Mouse (Mus musculus) heart, adult 2 months (tissue): ENCODE data around the gene Sgpp2. TPM values are rescaled to one million over a fixed set of nuclear protein-coding genes. Genes with fewer than 3 reads are reported as not detected.

Experiments
- DNase-seq, 2 experiments: peaks; one replicate each; pipeline ENCODE4 v3.0.0; 2021
- H3K27ac ChIP-seq: fragments of 200-600 bp; 2 replicates; pipeline ENCODE4 v1.8.1; 2022
- H3K27me3 ChIP-seq: fragments of 200-500 bp; 2 replicates; pipeline ENCODE4 v1.6.1; 2012; ENCODE audit warnings: mild to moderate bottlenecking, low read length, inconsistent platforms, mixed read lengths; ENCODE audit not compliant: control insufficient read depth, insufficient read depth
- H3K36me3 ChIP-seq: fragments of 200-500 bp; 2 replicates; pipeline ENCODE4 v1.6.1; 2012; ENCODE audit warnings: low read length, inconsistent platforms; ENCODE audit not compliant: control insufficient read depth, insufficient read depth
- H3K4me1 ChIP-seq: fragments of 200-500 bp; 2 replicates; pipeline ENCODE4 v1.6.1; 2011; ENCODE audit warnings: low read length; ENCODE audit not compliant: control insufficient read depth, insufficient read depth
- H3K4me3 ChIP-seq: fragments of 200-600 bp; 2 replicates; pipeline ENCODE4 v1.8.1; 2022
- H3K79me2 ChIP-seq: fragments of 200-500 bp; replicated peaks from 2 replicates; pipeline ENCODE4 v1.6.1; 2012; ENCODE audit warnings: mild to moderate bottlenecking, inconsistent platforms, low read length, moderate library complexity, mixed read lengths; ENCODE audit not compliant: control insufficient read depth, insufficient read depth
- H3K9ac ChIP-seq: fragments of 200-500 bp; 2 replicates; pipeline ENCODE4 v1.6.1; 2012; ENCODE audit warnings: low read depth, mild to moderate bottlenecking, control low read depth, inconsistent platforms, low read length, mixed read lengths
- CTCF ChIP-seq: fragments of 200-600 bp; IDR thresholded peaks from 2 replicates; pipeline ENCODE4 v1.8.1; 2022; ENCODE audit warnings: antibody characterized with exemption, mild to moderate bottlenecking, moderate library complexity
- EP300 ChIP-seq: fragments of 200-500 bp; IDR thresholded peaks from 2 replicates; pipeline ENCODE4 v1.6.1; 2011; ENCODE audit warnings: low read depth, low read length, control low read depth; ENCODE audit not compliant: insufficient read depth
- POLR2A ChIP-seq: fragments of 200-500 bp; IDR thresholded peaks from 2 replicates; pipeline ENCODE4 v1.6.1; 2011; ENCODE audit warnings: mild to moderate bottlenecking, low read depth, low read length, control low read depth; ENCODE audit not compliant: insufficient read depth
- WGBS: fragments of 180-500 bp; shearing (Covaris S2); methylation state at CpG from one replicate; pipeline ENCODE4 v1.1.7; 2018; 5-methylcytosine and 5-hydroxymethylcytosine counted together
- intact Hi-C: fragments of 180-260 bp; cut with DNase I; formaldehyde crosslinking; loops from one replicate; pipeline ENCODE4 v1.15.1; 2025
- polyA plus RNA-seq: library from polyadenylated mRNA; depleted of rRNA; stranded (reverse); fragments of >200 nt; gene quantifications from 2 replicates; pipeline ENCODE4 v1.2.3, GENCODE M21; 2012
- total RNA-seq, 2 experiments: library from RNA; stranded (reverse); gene quantifications; 2 replicates each; pipeline ENCODE4 v1.2.3; 2021

The Sgpp2 gene
- total and polyA plus RNA-seq, 3 experiments: 0.09 to 0.31 TPM; not detected in 1

DNA sequence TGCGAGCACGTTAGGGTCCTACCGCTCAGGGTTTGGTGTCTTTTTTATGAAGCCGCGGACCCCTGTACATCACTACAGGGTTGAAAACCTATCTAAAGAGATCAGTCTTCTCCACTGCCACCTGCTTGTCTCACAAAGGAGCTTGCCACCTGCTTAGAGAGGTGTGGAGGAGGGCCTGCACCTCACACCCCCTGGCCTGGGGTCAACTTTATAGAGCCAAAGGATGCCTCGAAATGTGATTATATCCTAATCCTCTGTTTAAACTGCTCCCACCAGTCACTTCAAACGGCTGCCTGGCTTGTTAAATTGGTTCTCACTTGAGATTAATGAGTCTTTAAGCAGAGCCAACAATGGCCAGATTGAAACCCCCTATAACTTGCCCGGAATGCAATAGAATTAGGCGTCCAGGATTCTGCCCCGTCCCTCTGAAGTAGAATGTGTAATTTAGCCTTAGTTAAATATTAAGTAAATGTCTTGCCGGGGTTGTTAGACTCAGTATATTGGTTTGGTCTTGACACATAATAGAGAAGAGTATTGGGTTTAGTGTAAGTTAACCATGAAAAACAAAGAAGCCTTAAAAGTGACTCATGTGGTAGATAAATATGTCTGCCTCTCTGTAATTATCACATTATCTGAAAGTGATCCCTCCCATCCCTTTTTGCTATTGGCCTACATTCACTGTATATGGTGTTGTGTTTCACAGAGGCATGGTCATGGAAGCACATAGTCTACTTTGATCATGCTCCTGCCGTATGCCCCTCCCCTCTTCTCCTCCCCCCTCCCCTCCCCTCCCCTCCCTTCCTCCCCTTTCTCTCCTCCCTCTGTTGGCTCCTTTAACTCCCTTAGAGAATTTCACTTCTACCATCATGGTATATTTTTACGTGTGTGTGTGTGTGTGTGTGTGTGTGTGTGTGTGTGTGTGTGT is 54.1 kb downstream of the Sgpp2 start:
- 87% methylated on average over 13 of the region's 13 CpGs for WGBS
- H3K4me1 ChIP-seq: no peaks in the 10 kb centered on the region
- H3K9ac ChIP-seq: no peak overlapping the region
- H3K36me3 ChIP-seq: no peaks in the 10 kb centered on the region
- TF ChIP-seq CTCF: no peak
- no peak for TF ChIP-seq EP300
- TF ChIP-seq POLR2A: no peak
- H3K27me3 ChIP-seq: no peaks in the 10 kb centered on the region
- no peak overlapping the region for H3K4me3 ChIP-seq
- DNase-seq: no peak
- intact Hi-C loops: no loop called here
- H3K27ac ChIP-seq: no peak overlapping the region
- no peaks in the 10 kb centered on the region for H3K79me2 ChIP-seq

DNA sequence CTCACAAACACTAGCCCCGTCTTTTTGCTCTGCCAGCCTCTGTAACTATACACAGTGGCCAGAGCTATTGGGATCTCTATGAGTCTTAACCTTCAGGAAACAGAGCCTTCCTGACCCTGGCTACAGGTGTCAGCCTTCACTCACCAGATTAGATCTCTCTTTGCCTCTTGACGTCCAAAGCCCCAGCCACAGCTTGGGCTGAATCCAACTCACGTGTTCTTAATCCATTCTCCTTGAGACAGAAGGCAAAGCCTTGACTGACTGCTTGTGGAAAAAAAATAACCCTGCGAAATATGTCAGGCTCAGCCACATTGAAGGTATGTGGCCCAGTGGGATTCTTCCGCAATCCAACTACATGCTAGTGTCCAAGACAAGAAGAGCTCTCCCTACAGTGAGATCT is 57.7 kb downstream of the Sgpp2 start:
- WGBS: 50% methylated on average over 5 of the region's 5 CpGs
- no peaks in the 10 kb centered on the region for H3K27me3 ChIP-seq
- H3K27ac ChIP-seq: no peak overlapping the region
- H3K4me3 ChIP-seq: no peak overlapping the region
- H3K79me2 ChIP-seq: no peaks in the 10 kb centered on the region
- H3K36me3 ChIP-seq: no peaks in the 10 kb centered on the region
- H3K9ac ChIP-seq: no peak overlapping the region
- DNase-seq: no peak
- no peak for TF ChIP-seq POLR2A
- TF ChIP-seq EP300: no peak
- TF ChIP-seq CTCF: no peak
- H3K4me1 ChIP-seq: no peaks in the 10 kb centered on the region
- intact Hi-C loops: no loop called here

DNA sequence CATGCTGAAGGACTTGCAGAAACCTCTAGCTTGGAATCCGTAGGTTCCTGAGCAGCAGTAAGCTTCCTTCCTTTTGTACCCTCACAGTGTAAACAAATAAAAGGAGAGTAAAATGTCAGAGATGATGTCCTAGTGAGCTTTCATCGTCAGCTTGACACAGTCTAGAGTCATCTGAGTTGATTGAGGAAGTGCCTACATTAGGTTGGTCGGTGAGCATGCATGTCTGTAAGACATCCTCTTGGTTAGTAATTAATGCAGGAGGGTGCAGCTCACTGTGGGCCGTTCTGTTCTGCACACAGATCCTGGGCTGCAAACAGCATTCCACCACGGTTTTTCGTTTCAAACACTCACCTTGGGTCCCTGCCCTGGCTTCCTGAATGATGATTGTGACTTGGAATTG is 60.0 kb downstream of the Sgpp2 start:
- H3K79me2 ChIP-seq: no peaks in the 10 kb centered on the region
- H3K36me3 ChIP-seq: no peaks in the 10 kb centered on the region
- no peaks in the 10 kb centered on the region for H3K4me1 ChIP-seq
- no peak for DNase-seq
- H3K27ac ChIP-seq: no peak overlapping the region
- intact Hi-C loops: no loop called here
- TF ChIP-seq POLR2A: no peak
- TF ChIP-seq CTCF: no peak
- TF ChIP-seq EP300: no peak
- H3K4me3 ChIP-seq: no peak overlapping the region
- no peaks in the 10 kb centered on the region for H3K27me3 ChIP-seq
- H3K9ac ChIP-seq: no peak overlapping the region
- 56% methylated on average over 6 of the region's 6 CpGs for WGBS

DNA sequence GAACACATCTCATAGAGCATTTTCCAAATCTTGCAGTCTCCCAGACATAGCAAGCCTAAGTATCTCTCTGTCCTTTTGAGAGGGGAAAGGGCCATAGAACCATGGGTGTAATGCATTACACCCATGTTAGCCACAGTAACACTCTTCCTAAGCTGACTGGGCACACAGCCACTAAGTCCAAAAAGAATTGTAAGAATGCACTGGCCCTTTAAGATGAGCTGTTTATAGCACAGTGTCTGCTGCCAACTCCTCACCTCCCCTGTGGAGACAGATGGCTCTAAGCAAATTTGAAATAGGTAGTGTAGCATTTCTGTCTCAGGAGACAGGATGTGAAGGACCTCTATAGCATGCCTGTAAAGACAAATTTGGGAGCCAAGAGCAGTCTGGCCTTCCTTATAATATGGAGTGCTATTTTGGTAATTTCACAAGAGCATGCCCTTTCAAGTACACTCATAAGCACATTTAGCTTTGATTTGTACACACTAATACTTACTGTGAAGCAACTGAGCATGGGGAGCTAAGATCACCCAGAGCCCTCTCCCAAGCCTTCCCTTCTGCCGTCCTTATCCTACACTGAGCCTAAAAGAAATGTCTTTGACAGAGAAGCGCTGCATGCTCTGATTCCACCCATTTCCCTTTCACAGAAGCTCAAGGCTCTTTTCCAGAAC is 61.6 kb downstream of the Sgpp2 start:
- no peak overlapping the region for H3K27ac ChIP-seq
- peak; percentile 17 to 25 for DNase-seq
- TF ChIP-seq EP300 (no peak), POLR2A (no peak), CTCF (no peak)
- intact Hi-C loops: no loop called here
- WGBS: 57% methylated on average over 2 of the region's 2 CpGs
- H3K79me2 ChIP-seq: no peaks in the 10 kb centered on the region
- H3K4me1 ChIP-seq: no peaks in the 10 kb centered on the region
- H3K4me3 ChIP-seq: no peak overlapping the region
- H3K9ac ChIP-seq: no peak overlapping the region
- no peaks in the 10 kb centered on the region for H3K27me3 ChIP-seq
- no peaks in the 10 kb centered on the region for H3K36me3 ChIP-seq

DNA sequence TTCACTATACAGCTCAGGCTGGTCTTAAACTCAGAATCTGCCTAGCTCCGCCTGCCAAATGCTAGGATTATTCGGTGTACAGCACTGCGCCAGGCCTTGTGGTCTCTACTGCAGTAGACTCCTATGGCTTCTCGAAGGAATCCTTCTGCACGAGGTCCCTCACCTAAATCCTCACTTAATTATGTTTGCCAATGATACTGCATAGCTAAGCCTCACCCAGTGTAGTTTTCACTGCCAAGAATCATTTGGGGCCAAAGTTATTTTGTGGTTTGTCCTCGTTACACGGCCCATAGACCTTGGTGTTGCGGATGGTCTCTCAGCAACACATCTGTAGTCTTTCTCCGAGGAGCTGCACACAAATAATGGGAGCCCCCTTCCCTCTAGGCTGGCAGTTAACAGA is 62.2 kb downstream of the Sgpp2 start:
- Histone ChIP-seq H3K27ac (no peak overlapping the region), H3K79me2 (no peaks in the 10 kb centered on the region), H3K4me3 (no peak overlapping the region), H3K36me3 (no peaks in the 10 kb centered on the region), H3K4me1 (no peaks in the 10 kb centered on the region), H3K9ac (no peak overlapping the region), H3K27me3 (no peaks in the 10 kb centered on the region)
- 76% methylated on average over 9 of the region's 9 CpGs for WGBS
- intact Hi-C loops: no loop called here
- no peak for DNase-seq
- TF ChIP-seq EP300 (no peak), POLR2A (no peak), CTCF (no peak)

DNA sequence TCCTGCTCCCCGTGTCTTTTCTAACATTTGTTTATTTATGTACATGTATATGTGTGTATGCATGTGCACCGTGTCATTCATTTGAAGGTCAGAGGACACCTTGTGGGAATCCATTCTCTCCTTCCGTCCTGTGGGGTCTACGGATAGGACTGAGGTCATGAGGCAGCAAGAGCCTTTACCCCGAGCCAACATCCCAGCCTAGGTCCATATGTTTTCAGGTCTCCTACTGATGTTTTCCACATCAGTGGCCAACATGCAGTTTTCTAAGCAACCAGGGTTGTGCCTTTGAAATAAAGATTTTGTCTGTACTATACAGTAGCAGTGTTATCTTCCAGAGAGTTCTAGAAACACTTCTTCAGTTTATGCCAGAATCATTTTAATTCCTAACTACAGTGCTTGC is 63.7 kb downstream of the Sgpp2 start:
- H3K27me3 ChIP-seq: no peaks in the 10 kb centered on the region
- H3K4me1 ChIP-seq: no peaks in the 10 kb centered on the region
- 81% methylated on average over 5 of the region's 5 CpGs for WGBS
- no peaks in the 10 kb centered on the region for H3K79me2 ChIP-seq
- H3K36me3 ChIP-seq: no peaks in the 10 kb centered on the region
- DNase-seq: no peak
- H3K27ac ChIP-seq: no peak overlapping the region
- no peak overlapping the region for H3K9ac ChIP-seq
- intact Hi-C loops: no loop called here
- TF ChIP-seq CTCF (no peak), EP300 (no peak), POLR2A (no peak)
- no peak overlapping the region for H3K4me3 ChIP-seq
